Mouse (Mus musculus): Measurements from ENCODE around the gene Rpl19. TPM values are rescaled to one million over a fixed set of nuclear protein-coding genes. Genes with fewer than 3 reads are reported as not detected.

Rpl19 gene
- polyA plus RNA-seq, 1 experiment from 2014 or later: 1,072 TPM

GRCm38 (mm10) chr11:98061904-98062562 is 35.5 kb downstream of the Rpl19 start:
- Histone ChIP-seq H3K9ac (no peak overlapping the region), H3K4me2 (no peak overlapping the region), H3K9me3 (replicated peaks) (no peaks in the 10 kb centered on the region), H3K36me3 (no peaks in the 10 kb centered on the region), H3K4me3 (replicated peaks) (no peak overlapping the region), H3K4me1 (peaks cover 9% of the 10 kb centered on the region), H3K27me3 (0 out of 2 replicates have a peak, but pooled peaks cover 2% of the 10 kb centered on the region), H3K27ac (no peak overlapping the region)
- no peak for ATAC-seq (replicated peaks; ENCODE audit: low FRiP score)
- 66% methylated on average over 6 of the region's 6 CpGs for WGBS

GRCm38 (mm10) chr11:98066201-98066600 is 39.7 kb downstream of the Rpl19 start:
- 92% methylated on average over 12 of the region's 12 CpGs for WGBS
- Histone ChIP-seq H3K4me3 (replicated peaks) (no peak overlapping the region), H3K4me1 (no peaks in the 10 kb centered on the region), H3K27me3 (no peaks in the 10 kb centered on the region), H3K36me3 (no peaks in the 10 kb centered on the region), H3K27ac (no peak overlapping the region), H3K9ac (no peak overlapping the region), H3K4me2 (no peak overlapping the region), H3K9me3 (replicated peaks) (0 out of 2 replicates have a peak, but pooled peaks cover 5% of the 10 kb centered on the region)
- ATAC-seq (replicated peaks; ENCODE audit: low FRiP score): no peak

GRCm38 (mm10) chr11:98067255-98067654 is 40.7 kb downstream of the Rpl19 start:
- Histone ChIP-seq H3K27me3 (no peaks in the 10 kb centered on the region), H3K9ac (no peak overlapping the region), H3K4me2 (no peak overlapping the region), H3K27ac (no peak overlapping the region), H3K36me3 (no peaks in the 10 kb centered on the region), H3K4me3 (replicated peaks) (no peak overlapping the region), H3K4me1 (no peaks in the 10 kb centered on the region), H3K9me3 (replicated peaks) (0 out of 2 replicates have a peak, but pooled peaks cover 5% of the 10 kb centered on the region)
- 93% methylated on average over 21 of the region's 21 CpGs for WGBS
- ATAC-seq (replicated peaks; ENCODE audit: low FRiP score): no peak

GRCm38 (mm10) chr11:98073442-98073841 is 46.9 kb downstream of the Rpl19 start:
- H3K4me2 ChIP-seq: no peak overlapping the region
- ATAC-seq (replicated peaks; ENCODE audit: low FRiP score): no peak

GRCm38 (mm10) chr11:98075195-98075808 is 48.8 kb downstream of the Rpl19 start:
- WGBS: 14% methylated on average over 13 of the region's 13 CpGs
- ATAC-seq (replicated peaks; ENCODE audit: low FRiP score): no peak
- Histone ChIP-seq H3K4me3 (replicated peaks) (peak overlapping the region; percentile 21), H3K9ac (no peak overlapping the region), H3K27ac (no peak overlapping the region), H3K27me3 (0 out of 2 replicates have a peak, but pooled peaks cover 2% of the 10 kb centered on the region), H3K4me2 (peak overlapping the region; percentile 54), H3K4me1 (peaks cover 5% of the 10 kb centered on the region), H3K9me3 (replicated peaks) (no peaks in the 10 kb centered on the region), H3K36me3 (no peaks in the 10 kb centered on the region)

More at GRCm38 (mm10) chr11:98073442-98073841, 46.9 kb downstream of the Rpl19 start:
- no peaks in the 10 kb centered on the region for H3K36me3 ChIP-seq
- no peak overlapping the region for H3K4me3 ChIP-seq (replicated peaks)
- H3K4me1 ChIP-seq: peaks cover 5% of the 10 kb centered on the region
- 0 out of 2 replicates have a peak, but pooled peaks cover 2% of the 10 kb centered on the region for H3K27me3 ChIP-seq
- H3K9me3 ChIP-seq (replicated peaks): no peaks in the 10 kb centered on the region
- 92% methylated on average over 4 of the region's 4 CpGs for WGBS
- H3K27ac ChIP-seq: no peak overlapping the region
- no peak overlapping the region for H3K9ac ChIP-seq

GRCm38 (mm10) chr11:98077086-98077485 is 50.6 kb downstream of the Rpl19 start:
- Histone ChIP-seq H3K4me3 (replicated peaks) (no peak overlapping the region), H3K9me3 (replicated peaks) (no peaks in the 10 kb centered on the region), H3K4me2 (no peak overlapping the region), H3K27ac (no peak overlapping the region), H3K27me3 (0 out of 2 replicates have a peak, but pooled peaks cover 2% of the 10 kb centered on the region), H3K4me1 (peaks cover 5% of the 10 kb centered on the region), H3K36me3 (no peaks in the 10 kb centered on the region), H3K9ac (no peak overlapping the region)
- WGBS: 86% methylated on average over 8 of the region's 8 CpGs
- ATAC-seq (replicated peaks; ENCODE audit: low FRiP score): no peak

Small RNA genes lying within 50 kb of the gene (microRNA-seq; reads per million reads assigned to microRNA genes)
- gene Gm27597: not detected

Other genes with a start within 250 kb of the Rpl19 start
- 565 and 652 TPM in 2 replicates for gene Rpl23, start 244.3 kb upstream of the Rpl19 start, polyA plus RNA-seq (2015; fragmentation: Nextera tagmentation; extraction: Ambion mirVana)
- 104 and 108 TPM in 2 replicates for gene Lasp1, start 227.7 kb upstream of the Rpl19 start, polyA plus RNA-seq (2015; fragmentation: Nextera tagmentation; extraction: Ambion mirVana)
- gene B230217C12Rik, start 185.9 kb upstream of the Rpl19 start, polyA plus RNA-seq (2015; fragmentation: Nextera tagmentation; extraction: Ambion mirVana): 7.4 and 7.5 TPM in 2 replicates
- gene Fbxo47, start 142.6 kb upstream of the Rpl19 start, polyA plus RNA-seq (2015; fragmentation: Nextera tagmentation; extraction: Ambion mirVana): 0.48 and 0.73 TPM in 2 replicates
- 1.7 and 2.0 TPM in 2 replicates for gene Plxdc1, start 40.3 kb upstream of the Rpl19 start, polyA plus RNA-seq (2015; fragmentation: Nextera tagmentation; extraction: Ambion mirVana)
- 9.9 and 10.1 TPM in 2 replicates for gene Arl5c, start 30.5 kb upstream of the Rpl19 start, polyA plus RNA-seq (2015; fragmentation: Nextera tagmentation; extraction: Ambion mirVana)
- gene Cacnb1, start 3.7 kb upstream of the Rpl19 start, polyA plus RNA-seq (2015; fragmentation: Nextera tagmentation; extraction: Ambion mirVana): 14.6 and 15.2 TPM in 2 replicates
- gene Stac2, start 26.8 kb downstream of the Rpl19 start, polyA plus RNA-seq (2015; fragmentation: Nextera tagmentation; extraction: Ambion mirVana): 3.7 and 4.3 TPM in 2 replicates
- 18.0 and 20.3 TPM in 2 replicates for gene Fbxl20, start 123.7 kb downstream of the Rpl19 start, polyA plus RNA-seq (2015; fragmentation: Nextera tagmentation; extraction: Ambion mirVana)
- 66.6 and 72.8 TPM in 2 replicates for gene Med1, start 166.6 kb downstream of the Rpl19 start, polyA plus RNA-seq (2015; fragmentation: Nextera tagmentation; extraction: Ambion mirVana)
- 10.9 and 11.9 TPM in 2 replicates for gene Cdk12, start 176.3 kb downstream of the Rpl19 start, polyA plus RNA-seq (2015; fragmentation: Nextera tagmentation; extraction: Ambion mirVana)